Mouse (Mus musculus): ENCODE measurements at regions not wholly inside any gene's neighbourhood (a gene's known extent, or its start where the extent isn't known, plus 50 kb on each side); places are given as distances from the start of the nearest gene placed in this dataset.

GRCm38 (mm10) chr15:49555793-49556192 is 4328.9 kb upstream of the Gm7489 start:
- DNase-seq (ENCODE audit: low read depth, low spot score): peak; percentile 4

GRCm38 (mm10) chr15:49560401-49560800 is 4324.3 kb upstream of the Gm7489 start:
- peak; percentile 7 for DNase-seq (ENCODE audit: low read depth, low spot score)

GRCm38 (mm10) chr15:49588851-49589250 is 4295.9 kb upstream of the Gm7489 start:
- DNase-seq (ENCODE audit: low read depth, low spot score): no peak

DNA sequence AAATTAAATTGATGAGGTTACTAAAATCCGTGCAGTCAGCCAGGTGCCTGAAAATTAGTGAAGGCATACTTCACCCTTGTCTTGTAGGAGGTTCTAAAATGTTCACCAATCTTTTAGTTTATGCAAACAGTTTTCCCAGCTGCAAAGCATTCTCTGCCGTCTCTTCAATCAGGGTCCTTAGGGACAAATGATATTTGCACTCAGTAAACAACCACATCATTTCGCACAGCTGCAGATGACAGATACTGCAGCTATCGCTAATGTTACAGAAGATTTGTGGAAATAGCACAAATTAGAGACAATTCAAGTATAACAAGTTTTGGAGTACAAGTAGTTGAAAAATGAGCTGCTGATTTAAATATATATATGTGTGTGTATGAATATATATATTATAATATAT is 4270.8 kb upstream of the Gm7489 start:
- DNase-seq (ENCODE audit: low read depth, low spot score): no peak

DNA sequence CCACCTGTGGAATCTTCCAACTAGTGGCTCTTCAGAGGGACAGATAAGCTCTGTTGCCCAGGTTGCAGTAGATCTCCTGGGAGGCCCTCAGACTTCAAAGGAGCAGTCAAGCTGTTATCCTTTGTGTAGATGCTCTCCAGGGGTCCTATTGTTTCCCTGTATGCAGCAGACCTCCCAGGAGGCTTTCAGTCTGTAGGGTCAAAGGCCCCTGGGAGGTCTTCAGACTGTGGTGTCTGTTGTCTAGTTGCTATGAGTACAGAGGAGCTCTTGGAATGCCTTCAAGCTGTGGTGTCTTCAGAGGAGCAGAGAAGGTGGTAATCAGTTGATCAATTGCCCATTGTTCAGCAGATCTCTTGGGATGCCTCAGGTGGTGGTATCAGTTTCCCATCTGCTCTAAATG is 4237.3 kb upstream of the Gm7489 start:
- no peak for DNase-seq (ENCODE audit: low read depth, low spot score)

DNA sequence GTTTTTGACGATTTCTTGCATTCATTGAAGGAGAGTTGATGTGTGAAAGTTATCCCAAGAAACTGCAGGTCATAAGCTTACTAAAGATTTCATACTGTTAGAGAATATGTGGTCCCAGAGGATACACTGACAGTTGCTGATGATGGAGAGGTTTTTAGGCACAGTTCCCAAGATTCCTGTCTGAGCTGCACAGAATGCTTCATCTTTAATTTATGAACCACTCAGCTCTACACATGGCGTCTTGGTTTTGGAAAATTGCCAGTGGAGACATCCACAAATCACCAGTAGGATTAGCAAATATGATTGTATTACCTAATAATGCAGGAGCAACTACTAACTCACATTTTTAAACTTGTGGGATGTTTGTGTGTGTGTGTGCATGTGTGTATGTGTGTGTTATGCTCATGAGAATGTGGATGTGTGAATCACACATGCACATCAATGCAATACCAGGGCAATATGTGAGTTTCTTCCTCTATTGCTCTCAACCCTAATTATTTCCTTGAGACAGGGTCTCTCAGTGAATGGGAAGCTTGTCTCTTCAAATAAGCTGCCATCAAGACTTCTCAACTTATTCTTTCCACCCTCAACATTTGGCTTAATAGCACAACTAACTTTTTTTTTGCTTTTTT is 4234.0 kb upstream of the Gm7489 start:
- peak; percentile 34 for DNase-seq (ENCODE audit: low read depth, low spot score)

GRCm38 (mm10) chr15:49653728-49654127 is 4231.0 kb upstream of the Gm7489 start:
- no peak for DNase-seq (ENCODE audit: low read depth, low spot score)

DNA sequence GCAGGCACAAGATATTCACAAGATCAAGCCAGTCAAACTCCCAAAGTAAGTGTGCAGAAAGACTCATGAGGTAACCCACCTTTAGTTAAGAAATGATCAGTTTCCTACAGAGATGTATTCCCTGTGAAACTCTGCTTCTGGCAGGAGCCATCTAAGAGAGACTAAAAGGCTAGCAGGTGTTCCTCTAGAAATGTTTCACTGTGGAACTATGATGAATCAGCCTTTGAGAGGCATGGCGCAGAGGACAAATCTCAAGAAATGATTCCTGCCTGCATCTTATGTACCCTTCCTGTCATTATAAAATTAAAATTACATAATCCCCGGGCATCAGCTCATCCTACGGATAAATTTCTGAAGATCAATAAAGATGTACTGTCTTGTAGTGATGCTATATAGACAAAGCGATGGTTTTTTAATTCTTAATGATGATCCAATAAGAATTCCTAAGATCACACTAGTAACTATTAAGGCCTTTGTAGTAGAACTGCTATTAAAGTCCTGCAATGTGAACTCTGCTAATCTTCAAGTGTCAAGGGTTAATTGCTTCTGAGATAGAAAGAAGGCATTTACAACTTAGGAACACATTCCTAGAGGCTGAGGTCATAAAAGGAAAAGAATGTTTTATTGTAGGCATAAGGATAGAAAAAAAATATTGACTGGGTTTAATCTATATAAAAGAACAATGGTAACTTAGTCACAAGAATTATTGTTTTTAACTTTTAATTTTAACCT is 4219.7 kb upstream of the Gm7489 start:
- peak; percentile 22 for DNase-seq (ENCODE audit: low read depth, low spot score)

Measured in mesoderm, embryonic 11.5 days (tissue).